Mouse (Mus musculus): Measurements from ENCODE around the gene Cmtm4. TPM values are rescaled to one million over a fixed set of nuclear protein-coding genes. Genes with fewer than 3 reads are reported as not detected.

Cmtm4 gene
- total RNA-seq, 2 experiments from 2014 or later, result 63.3 to 73.1 TPM

Other genes with a start within 250 kb of the Cmtm4 start
- gene Bean1, start 225.4 kb downstream of the Cmtm4 start, total RNA-seq (2021), result 1 to 10 TPM; 6.0 to 7.2 TPM
- 10 to 100 TPM; 38.5 to 39.9 TPM for gene Tk2, start 147.2 kb downstream of the Cmtm4 start, total RNA-seq (2021)
- 1 to 10 TPM; 6.1 to 8.1 TPM for gene Cklf, start 144.9 kb downstream of the Cmtm4 start, total RNA-seq (2021)
- not detected for gene Cmtm2a, start 102.6 kb downstream of the Cmtm4 start, total RNA-seq (2021)
- not detected for gene Gm45711, start 85.7 kb downstream of the Cmtm4 start, total RNA-seq (2021)
- gene Cmtm1, start 85.7 kb downstream of the Cmtm4 start, total RNA-seq (2021), result not detected
- not detected for gene Gm11020, start 74.2 kb downstream of the Cmtm4 start, total RNA-seq (2021)
- gene Cmtm2b, start 73.6 kb downstream of the Cmtm4 start, total RNA-seq (2021), result not detected
- 10 to 100 TPM; 12.0 to 14.2 TPM for gene Cmtm3, start 56.4 kb downstream of the Cmtm4 start, total RNA-seq (2021)
- 100 to 1,000 TPM; 258 to 289 TPM for gene Dync1li2, start 47.2 kb upstream of the Cmtm4 start, total RNA-seq (2021)
- under 1 TPM; 0.66 to 0.74 TPM for gene Terb1, start 114.1 kb upstream of the Cmtm4 start, total RNA-seq (2021)
- 10 to 100 TPM; 43.6 to 45.7 TPM for gene Nae1, start 138.8 kb upstream of the Cmtm4 start, total RNA-seq (2021)
- gene Car7, start 138.9 kb upstream of the Cmtm4 start, total RNA-seq (2021), result 10 to 100 TPM; 13.7 to 18.2 TPM
- 1 to 10 TPM; 7.1 to 8.4 TPM for gene Pdp2, start 195.6 kb upstream of the Cmtm4 start, total RNA-seq (2021)
- gene Cdh16, start 228.6 kb upstream of the Cmtm4 start, total RNA-seq (2021), result not detected
- gene Rrad, start 235.5 kb upstream of the Cmtm4 start, total RNA-seq (2021), result 1 to 10 TPM in 1 of 2 experiments, under 1 TPM in 1; 0.89 to 2.0 TPM
- gene Ciao2b, start 246.2 kb upstream of the Cmtm4 start, total RNA-seq (2021), result 10 to 100 TPM; 24.6 to 31.6 TPM

Data from layer of hippocampus, adult 18-20 months (tissue).